Mouse (Mus musculus): ENCODE results near the gene Vwde. TPM values are rescaled to one million over a fixed set of nuclear protein-coding genes. Genes with fewer than 3 reads are reported as not detected.

Gene Vwde
- polyA plus RNA-seq, 1 experiment from 2014 or later: 0.10 TPM

- Histone ChIP-seq H3K36me3 (no peaks in the 10 kb centered on the region), H3K4me2 (no peak overlapping the region), H3K4me1 (no peaks in the 10 kb centered on the region), H3K9me3 (no peaks in the 10 kb centered on the region), H3K4me3 (no peak overlapping the region), H3K27me3 (no peaks in the 10 kb centered on the region), H3K27ac (no peak overlapping the region), H3K9ac (no peak overlapping the region)
- WGBS: 79% methylated on average over 1 of the region's 1 CpGs
- no peak for ATAC-seq (ENCODE audit: insufficient number of reproducible peaks, low FRiP score, low TSS enrichment, low read depth)
Observed at GRCm38 (mm10) chr6:13152062-13152640, 72.6 kb downstream of the Vwde start.

DNA sequence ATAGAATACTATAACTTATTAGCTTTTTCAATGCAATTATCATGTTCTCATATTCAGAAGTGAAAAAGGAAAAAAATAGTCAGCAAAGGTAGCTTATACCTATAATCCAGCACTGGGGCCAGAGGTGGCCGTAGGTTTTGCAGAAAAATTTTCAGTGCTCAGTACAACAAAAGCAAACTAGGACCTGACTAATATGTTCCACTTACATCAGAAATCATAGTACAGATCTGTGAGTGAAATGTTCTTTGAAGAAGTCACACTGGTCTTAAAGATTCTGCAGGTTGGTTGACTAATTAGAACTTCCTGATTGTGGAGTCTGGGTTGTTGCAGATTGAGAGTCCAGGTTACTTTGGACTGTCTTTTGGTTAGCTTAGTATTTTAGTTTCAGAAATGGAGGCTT is 87.5 kb downstream of the Vwde start:
- no peak for ATAC-seq (ENCODE audit: insufficient number of reproducible peaks, low FRiP score, low TSS enrichment, low read depth)
- Histone ChIP-seq H3K36me3 (no peaks in the 10 kb centered on the region), H3K9ac (no peak overlapping the region), H3K4me1 (no peaks in the 10 kb centered on the region), H3K4me3 (no peak overlapping the region), H3K9me3 (no peaks in the 10 kb centered on the region), H3K27ac (no peak overlapping the region), H3K4me2 (no peak overlapping the region), H3K27me3 (no peaks in the 10 kb centered on the region)
- 70% methylated on average over 1 of the region's 1 CpGs for WGBS

GRCm38 (mm10) chr6:13108662-13109061 is 116.1 kb downstream of the Vwde start:
- H3K4me1 ChIP-seq: no peaks in the 10 kb centered on the region
- H3K4me3 ChIP-seq: no peak overlapping the region
- no peaks in the 10 kb centered on the region for H3K36me3 ChIP-seq
- H3K27me3 ChIP-seq: no peaks in the 10 kb centered on the region
- WGBS: 60% methylated on average over 1 of the region's 1 CpGs
- no peak overlapping the region for H3K9ac ChIP-seq
- no peak for ATAC-seq (ENCODE audit: insufficient number of reproducible peaks, low FRiP score, low TSS enrichment, low read depth)
- H3K27ac ChIP-seq: no peak overlapping the region
- H3K4me2 ChIP-seq: no peak overlapping the region
- no peaks in the 10 kb centered on the region for H3K9me3 ChIP-seq

Other genes starting within 250 kb of the Vwde start
- gene Tmem106b, start 155.2 kb downstream of the Vwde start, polyA plus RNA-seq (2015; fragmentation: Nextera tagmentation; extraction: Ambion mirVana): 36.2 and 42.5 TPM in 2 replicates